Mouse (Mus musculus) lung, postnatal 4 days (tissue): ENCODE results near the gene Gm3002.
"Not testable (repeated sequence)": the region's sequence is repeated elsewhere in the genome, so short reads cannot be mapped to it uniquely, and the experiment has no call there.

Experiments
- DNase-seq, 2 experiments: peaks; one replicate each; pipeline ENCODE4 v3.0.0; 2021

Gene Gm3002

GRCm38 (mm10) chr14:3809774-3810173 is at the start of gene Gm3002:
TSS of gene Gm3002 (plus strand) at chr14:3810074.
- not testable (repeated sequence) for DNase-seq

GRCm38 (mm10) chr14:3845945-3846344 is 36.1 kb downstream of the Gm3002 start, which contains the start of gene Gm3033:
TSS of gene Gm3033 (plus strand) at chr14:3846245.
- not testable (repeated sequence) for DNase-seq

GRCm38 (mm10) chr14:3883872-3884271 is 74.0 kb downstream of the Gm3002 start, which contains the start of gene Gm2916:
TSS of gene Gm2916 (plus strand) at chr14:3884172.
- DNase-seq = not testable (repeated sequence)

- DNase-seq = not testable (repeated sequence)
Measured at GRCm38 (mm10) chr14:3931456-3931855, 121.6 kb downstream of the Gm3002 start, which contains the start of gene Gm3029. TSS of gene Gm3029 (plus strand) at chr14:3931756.

- DNase-seq = not testable (repeated sequence)
Measured at GRCm38 (mm10) chr14:3963247-3963646, 153.4 kb downstream of the Gm3002 start, which contains the start of gene Gm3095. TSS of gene Gm3095 (plus strand) at chr14:3963547.

- not testable (repeated sequence) for DNase-seq
Measured at GRCm38 (mm10) chr14:3998094-3998493, 188.2 kb downstream of the Gm3002 start, which contains the start of gene Gm3099. TSS of gene Gm3099 (plus strand) at chr14:3998394.
